Comparison of ENCODE assay signal across 10 mouse cellular contexts in the genomic region with DNA sequence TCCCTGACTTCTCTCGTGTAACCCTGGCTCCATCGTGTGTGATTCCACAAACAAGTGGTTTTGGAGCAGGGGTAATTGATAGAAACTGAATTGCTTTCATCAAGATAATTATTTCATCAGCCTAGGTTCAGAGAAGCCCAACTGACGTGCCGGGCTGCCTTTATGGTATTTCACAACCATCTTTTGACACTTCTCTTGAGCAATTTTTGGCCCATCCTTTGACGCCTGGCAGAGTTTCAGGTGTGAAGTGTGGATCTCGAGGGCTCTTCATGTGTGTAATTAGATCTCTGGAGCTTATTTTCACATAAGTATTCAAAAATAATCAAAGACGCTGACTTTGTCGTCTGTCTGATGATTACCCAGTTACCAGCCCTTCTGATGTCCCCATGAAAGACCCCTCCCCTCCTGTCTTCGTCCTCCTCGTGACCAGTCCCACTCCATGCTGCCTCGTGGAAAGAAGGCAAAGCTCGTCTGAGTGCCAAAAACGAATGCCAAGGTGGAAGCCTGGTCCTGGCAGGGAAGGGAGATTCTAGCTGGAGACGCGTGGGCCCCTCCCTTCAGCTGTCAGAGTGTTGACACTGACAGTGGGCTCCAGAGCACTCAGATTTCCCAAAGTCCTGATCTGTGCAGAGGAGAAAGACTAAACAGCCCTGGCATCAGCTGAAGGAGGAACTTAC. TPM values are rescaled to one million over a fixed set of nuclear protein-coding genes. Genes with fewer than 3 reads are reported as not detected.
DNase-seq lines count a peak whose midpoint lies in the region; ATAC-seq lines count a peak whose summit lies in the region.
"Had no signal": no experiment of that assay in that cellular context is flagged by ENCODE, and none has a peak within 500 bp of the region (broad histone marks: within the 10 kb centered on the region; RNA-seq: fewer than 3 reads in every experiment).

No protein-coding gene starts in this region.

- DNase-seq in cerebellum, postnatal 14 days, result peak; percentile 87
- no peak for DNase-seq in cerebellum, adult 9-10 months
- peak; percentile 25 to 27 for DNase-seq in layer of hippocampus, postnatal 10 days (ENCODE audit: low spot score in 2 of 2)
- no peak for DNase-seq in layer of hippocampus, postnatal 14 days (ENCODE audit: low spot score in 2 of 2)
- DNase-seq in fibroblast of lung, adult 2 months (ENCODE audit: low read depth), result peak; percentile 40
- DNase-seq in kidney, postnatal 4 days, result no peak
- no peak for DNase-seq in thymus, postnatal 10 days (ENCODE audit: low spot score in 2 of 2)

- peak; percentile 66 for ATAC-seq in megakaryocyte, adult 5-6 weeks (ENCODE audit: poor library complexity, severe bottlenecking)
- ATAC-seq: activated CD4-positive, CD25-positive, alpha-beta regulatory T cell, adult 4 months had no signal

RNA-seq across cellular contexts. Expression of a gene that starts 9.2 kb away (rescaled TPM):
- total RNA-seq in layer of hippocampus, postnatal 10 days (2021), result 10 to 100 TPM; 43.2 to 53.0 TPM
- 10 to 100 TPM; 45.5 to 49.0 TPM for total RNA-seq in layer of hippocampus, postnatal 14 days (2021)
- 0.75 and 0.83 TPM in 2 replicates for total RNA-seq in megakaryocyte, adult 5-6 weeks (2015)
- total RNA-seq in megakaryocyte, adult 5-6 weeks (2017), result 4.0 and 5.7 TPM in 2 replicates

RNA-seq across cellular contexts. Expression of a gene that starts 20.8 kb away (rescaled TPM):
- total RNA-seq in layer of hippocampus, postnatal 10 days (2021), result 10 to 100 TPM; 53.6 to 55.7 TPM
- 10 to 100 TPM; 46.6 to 47.9 TPM for total RNA-seq in layer of hippocampus, postnatal 14 days (2021)
- total RNA-seq in megakaryocyte, adult 5-6 weeks (2015), result 120 and 147 TPM in 2 replicates
- 64.5 and 68.3 TPM in 2 replicates for total RNA-seq in megakaryocyte, adult 5-6 weeks (2017)

RNA-seq across cellular contexts. Expression of a gene that starts 28.9 kb away (rescaled TPM):
- total RNA-seq in layer of hippocampus, postnatal 10 days (2021), result 10 to 100 TPM; 15.6 TPM
- 10 to 100 TPM; 12.9 to 13.1 TPM for total RNA-seq in layer of hippocampus, postnatal 14 days (2021)
- total RNA-seq in megakaryocyte, adult 5-6 weeks (2015), result 47.3 and 54.9 TPM in 2 replicates
- total RNA-seq in megakaryocyte, adult 5-6 weeks (2017), result 19.3 and 21.7 TPM in 2 replicates

RNA-seq across cellular contexts. Expression of a gene that starts 36.2 kb away (rescaled TPM):
- total RNA-seq in layer of hippocampus, postnatal 10 days (2021), result 10 to 100 TPM; 19.7 to 20.7 TPM
- total RNA-seq in layer of hippocampus, postnatal 14 days (2021), result 10 to 100 TPM; 20.8 to 21.3 TPM
- total RNA-seq in megakaryocyte, adult 5-6 weeks (2015), result 20.8 and 21.4 TPM in 2 replicates
- 22.5 and 32.8 TPM in 2 replicates for total RNA-seq in megakaryocyte, adult 5-6 weeks (2017)

RNA-seq across cellular contexts. Expression of a gene that starts 43.2 kb away (rescaled TPM):
- 1 to 10 TPM; 2.8 to 3.0 TPM for total RNA-seq in layer of hippocampus, postnatal 10 days (2021)
- 1 to 10 TPM; 3.3 to 4.2 TPM for total RNA-seq in layer of hippocampus, postnatal 14 days (2021)
- total RNA-seq in megakaryocyte, adult 5-6 weeks (2015), result 214 and 215 TPM in 2 replicates
- total RNA-seq in megakaryocyte, adult 5-6 weeks (2017), result 103 and 121 TPM in 2 replicates
- total RNA-seq: CH12.LX had no signal

Comparison
In these comparisons a context has a peak if more than half of its experiments do, and no peak if none do; other contexts are left out.
1. DNase-seq: peak in cerebellum, postnatal 14 days (2 of 2), layer of hippocampus, postnatal 10 days (2 of 2) and fibroblast of lung, adult 2 months (single experiment); none in cerebellum, adult 9-10 months (single experiment), layer of hippocampus, postnatal 14 days (0 of 2), kidney, postnatal 4 days (0 of 2) and thymus, postnatal 10 days (0 of 2).
2. RNA of a gene that starts 9.2 kb away (total RNA-seq): 43.2 to 53.0 TPM in layer of hippocampus, postnatal 10 days and 45.5 to 49.0 TPM in layer of hippocampus, postnatal 14 days; 0.75 to 5.7 TPM in megakaryocyte, adult 5-6 weeks; every median in the first group is over 4 times any median in the second.